Mouse (Mus musculus) heart, postnatal 4 days (tissue): ENCODE data around the gene Cfap20. TPM values are rescaled to one million over a fixed set of nuclear protein-coding genes. Genes with fewer than 3 reads are reported as not detected.

Source experiments
- DNase-seq: peaks from one replicate; pipeline ENCODE4 v3.0.0; 2021
- total RNA-seq, 2 experiments: library from RNA; stranded (reverse); gene quantifications; 2 replicates each; pipeline ENCODE4 v1.2.3; 2021

Gene Cfap20
- 10 to 100 TPM; 66.9 to 72.9 TPM for total RNA-seq

GRCm38 (mm10) chr8:95434686-95435439 is at the start of gene Cfap20:
TSS of gene Cfap20 (minus strand) at chr8:95434869.
- peak; percentile 100 for DNase-seq

GRCm38 (mm10) chr8:95470008-95470407 is 35.3 kb upstream of the Cfap20 start:
- DNase-seq: no peak

- no peak for DNase-seq
These were observed 34.3 kb upstream of the Cfap20 start for GRCm38 (mm10) chr8:95468995-95469394.

GRCm38 (mm10) chr8:95466543-95466942 is 31.9 kb upstream of the Cfap20 start:
- DNase-seq: peak; percentile 25

- no peak for DNase-seq
These were observed 17.8 kb upstream of the Cfap20 start for GRCm38 (mm10) chr8:95452518-95452917.

- DNase-seq: no peak
These were observed 15.6 kb upstream of the Cfap20 start for GRCm38 (mm10) chr8:95450271-95450670.

- DNase-seq: no peak
These were observed 13.0 kb upstream of the Cfap20 start for GRCm38 (mm10) chr8:95447661-95448060.

GRCm38 (mm10) chr8:95445042-95445441 is 10.4 kb upstream of the Cfap20 start:
- no peak for DNase-seq

GRCm38 (mm10) chr8:95441491-95442039 is 6.9 kb upstream of the Cfap20 start:
- DNase-seq: no peak

GRCm38 (mm10) chr8:95440168-95440709 is 5.6 kb upstream of the Cfap20 start:
- DNase-seq: no peak

- no peak for DNase-seq
These were observed 4.8 kb upstream of the Cfap20 start for GRCm38 (mm10) chr8:95439421-95439820.

GRCm38 (mm10) chr8:95437341-95437992 is 2.8 kb upstream of the Cfap20 start:
- DNase-seq: no peak

GRCm38 (mm10) chr8:95435930-95436329 is 1.3 kb upstream of the Cfap20 start:
- no peak for DNase-seq

- DNase-seq: no peak
These were observed 802 bp upstream of the Cfap20 start for GRCm38 (mm10) chr8:95435471-95435870.

- no peak for DNase-seq
These were observed 436 bp downstream of the Cfap20 start for GRCm38 (mm10) chr8:95434233-95434632.

GRCm38 (mm10) chr8:95433124-95433523 is 1.5 kb downstream of the Cfap20 start:
- DNase-seq: peak; percentile 17

- peak; percentile 36 for DNase-seq
These were observed 2.2 kb downstream of the Cfap20 start for GRCm38 (mm10) chr8:95432471-95432870.

- DNase-seq: peak; percentile 89
These were observed 4.7 kb downstream of the Cfap20 start for GRCm38 (mm10) chr8:95429945-95430344.

- peak; percentile 90 for DNase-seq
These were observed 6.8 kb downstream of the Cfap20 start for GRCm38 (mm10) chr8:95427594-95428535.

- peak; percentile 54 for DNase-seq
These were observed 7.8 kb downstream of the Cfap20 start for GRCm38 (mm10) chr8:95426781-95427281.

- no peak for DNase-seq
These were observed 10.0 kb downstream of the Cfap20 start for GRCm38 (mm10) chr8:95424682-95425081.
